Mouse (Mus musculus) adrenal gland, postnatal 36 days (tissue): Measurements from ENCODE around the gene Cfh. TPM values are rescaled to one million over a fixed set of nuclear protein-coding genes. Genes with fewer than 3 reads are reported as not detected.
"Not testable (repeated sequence)": the region's sequence is repeated elsewhere in the genome, so short reads cannot be mapped to it uniquely, and the experiment has no call there.

ENCODE experiments used
- DNase-seq, 2 experiments: peaks; one replicate each; pipeline ENCODE4 v3.0.0; 2021; ENCODE audit warnings: mixed read lengths in 1 of 2
- long read RNA-seq, 2 experiments: library from polyadenylated mRNA; stranded (forward); transcript quantifications; one replicate each; pipeline ENCODE4 v2.0.0; 2021; ENCODE audit warnings: borderline sequencing depth in 2 of 2
- total RNA-seq, 2 experiments: library from RNA; stranded (reverse); gene quantifications; 2 replicates each; pipeline ENCODE4 v1.2.3; 2021

Gene Cfh
- 100 to 1,000 TPM; 182 to 202 TPM for total RNA-seq
- long read RNA-seq, experiment 1, full-length matches to known transcripts = 5 of 24 reads
- long read RNA-seq, experiment 1, partial matches to known transcripts = 15 of 24 reads
- long read RNA-seq, experiment 1, other reads (novel, unspliced or antisense) = 4 of 24 reads
- long read RNA-seq, experiment 2, full-length matches to known transcripts = 4 of 21 reads
- long read RNA-seq, experiment 2, partial matches to known transcripts = 8 of 21 reads
- long read RNA-seq, experiment 2, other reads (novel, unspliced or antisense) = 9 of 21 reads

- DNase-seq = not testable (repeated sequence)
These were observed at the start of gene Cfh for GRCm38 (mm10) chr1:140183664-140184063. TSS of gene Cfh (minus strand) at chr1:140183764.

- DNase-seq = no peak
These were observed 43.1 kb upstream of the Cfh start for GRCm38 (mm10) chr1:140226673-140227072.

- no peak for DNase-seq
These were observed 41.7 kb upstream of the Cfh start for GRCm38 (mm10) chr1:140225221-140225620.

- no peak for DNase-seq
These were observed 21.8 kb upstream of the Cfh start for GRCm38 (mm10) chr1:140205329-140205728.

- DNase-seq = not testable (repeated sequence)
These were observed 4.9 kb upstream of the Cfh start for GRCm38 (mm10) chr1:140188500-140188899.

- peak in 1 of 2 experiments; percentile 22 for DNase-seq
These were observed 356 bp downstream of the Cfh start for GRCm38 (mm10) chr1:140183208-140183607.

- DNase-seq = no peak
These were observed 3.4 kb downstream of the Cfh start for GRCm38 (mm10) chr1:140180125-140180524.

GRCm38 (mm10) chr1:140175442-140175841, 8.1 kb downstream of the Cfh start:
- DNase-seq = no peak

- DNase-seq = no peak
These were observed 11.9 kb downstream of the Cfh start for GRCm38 (mm10) chr1:140171581-140172154.

- no peak for DNase-seq
These were observed 24.6 kb downstream of the Cfh start for GRCm38 (mm10) chr1:140158970-140159369.

GRCm38 (mm10) chr1:140069471-140069870, 114.1 kb downstream of the Cfh start:
- DNase-seq = no peak

Other genes starting within 250 kb of the Cfh start
- 1 to 10 TPM; 1.6 to 1.8 TPM for gene Kcnt2, start 62.4 kb upstream of the Cfh start, total RNA-seq